Mouse (Mus musculus): Measurements from ENCODE around the gene Bsnd. TPM values are rescaled to one million over a fixed set of nuclear protein-coding genes. Genes with fewer than 3 reads are reported as not detected.

The Bsnd gene
- polyA plus RNA-seq, 1 experiment from 2014 or later = not detected

DNA sequence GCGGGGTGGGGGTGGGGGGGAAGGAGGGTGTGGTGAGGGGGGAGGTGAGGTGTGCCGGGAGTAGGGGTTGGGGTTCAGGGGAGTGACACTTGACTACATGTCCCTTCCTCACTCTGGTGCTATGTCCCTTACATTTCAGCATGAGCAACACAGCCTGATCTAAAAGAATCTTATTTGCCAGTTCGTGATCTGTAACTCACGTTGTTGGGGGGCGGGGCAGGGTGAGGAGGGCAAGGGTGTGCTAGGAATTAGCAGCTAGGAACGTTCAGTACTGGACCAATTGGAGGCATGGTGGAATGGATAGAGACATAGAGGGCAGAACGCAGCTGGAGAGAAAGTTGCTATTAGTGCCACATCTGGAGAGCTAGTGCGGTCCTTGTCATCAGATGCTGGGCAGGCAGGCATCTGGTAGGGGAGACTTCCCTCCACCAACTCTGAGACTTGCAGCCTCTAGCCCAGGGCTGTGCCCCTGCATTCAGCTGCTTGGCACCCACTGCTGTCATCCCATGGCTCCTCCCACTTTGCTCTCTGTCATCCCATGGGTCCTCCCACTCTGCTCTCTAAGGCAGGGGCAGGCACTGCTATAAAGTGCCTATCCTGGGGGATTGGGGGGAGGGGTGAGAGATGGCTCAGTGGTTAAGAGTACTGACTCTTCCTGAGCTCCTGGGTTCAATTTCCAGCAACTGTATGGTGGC, 5.8 kb upstream of the Bsnd start:
- H3K9ac ChIP-seq (replicated peaks; ENCODE audit: low read length) = no peak overlapping the region
- WGBS = 59% methylated on average over 8 of the region's 8 CpGs
- no peaks in the 10 kb centered on the region for H3K9me3 ChIP-seq (ENCODE audit: control insufficient read depth, low read length)
- DNase-seq (no peak), ATAC-seq (ENCODE audit: low FRiP score, low TSS enrichment) (no peak)
- 0 out of 2 replicates have a peak, but pooled peaks cover 5% of the 10 kb centered on the region for H3K4me1 ChIP-seq (ENCODE audit: control insufficient read depth, insufficient read depth, low read length)
- no peaks in the 10 kb centered on the region for H3K27me3 ChIP-seq (ENCODE audit: control insufficient read depth, insufficient read depth, low read length)
- H3K4me2 ChIP-seq (ENCODE audit: low read length) = no peak overlapping the region
- no peak overlapping the region for H3K4me3 ChIP-seq (replicated peaks; ENCODE audit: low read depth, low read length)
- H3K27ac ChIP-seq (replicated peaks; ENCODE audit: low read depth, low read length) = no peak overlapping the region
- H3K36me3 ChIP-seq (ENCODE audit: control insufficient read depth, insufficient read depth, low read length) = no peaks in the 10 kb centered on the region

GRCm38 (mm10) chr4:106496833-106497232, 4.8 kb upstream of the Bsnd start:
- DNase-seq (no peak), ATAC-seq (ENCODE audit: low FRiP score, low TSS enrichment) (no peak)
- Histone ChIP-seq H3K4me2 (ENCODE audit: low read length) (no peak overlapping the region), H3K9me3 (ENCODE audit: control insufficient read depth, low read length) (no peaks in the 10 kb centered on the region), H3K27me3 (ENCODE audit: control insufficient read depth, insufficient read depth, low read length) (no peaks in the 10 kb centered on the region), H3K36me3 (ENCODE audit: control insufficient read depth, insufficient read depth, low read length) (no peaks in the 10 kb centered on the region), H3K27ac (replicated peaks; ENCODE audit: low read depth, low read length) (no peak overlapping the region), H3K4me3 (replicated peaks; ENCODE audit: low read depth, low read length) (no peak overlapping the region), H3K9ac (replicated peaks; ENCODE audit: low read length) (no peak overlapping the region), H3K4me1 (ENCODE audit: control insufficient read depth, insufficient read depth, low read length) (0 out of 2 replicates have a peak, but pooled peaks cover 5% of the 10 kb centered on the region)
- 53% methylated on average over 6 of the region's 6 CpGs for WGBS

- Histone ChIP-seq H3K4me3 (replicated peaks; ENCODE audit: low read depth, low read length) (no peak overlapping the region), H3K9me3 (ENCODE audit: control insufficient read depth, low read length) (no peaks in the 10 kb centered on the region), H3K27ac (replicated peaks; ENCODE audit: low read depth, low read length) (no peak overlapping the region), H3K4me2 (ENCODE audit: low read length) (no peak overlapping the region), H3K4me1 (ENCODE audit: control insufficient read depth, insufficient read depth, low read length) (0 out of 2 replicates have a peak, but pooled peaks cover under 1% of the 10 kb centered on the region), H3K36me3 (ENCODE audit: control insufficient read depth, insufficient read depth, low read length) (no peaks in the 10 kb centered on the region), H3K9ac (replicated peaks; ENCODE audit: low read length) (no peak overlapping the region), H3K27me3 (ENCODE audit: control insufficient read depth, insufficient read depth, low read length) (no peaks in the 10 kb centered on the region)
- no peak for ATAC-seq (ENCODE audit: low FRiP score, low TSS enrichment)
- 85% methylated on average over 2 of the region's 2 CpGs for WGBS
- peak; percentile 22 for DNase-seq
Measured at GRCm38 (mm10) chr4:106493639-106494038, 1.6 kb upstream of the Bsnd start.

- 62% methylated on average over 4 of the region's 4 CpGs for WGBS
- DNase-seq = no peak
- ATAC-seq (ENCODE audit: low FRiP score, low TSS enrichment) = no peak
Measured at GRCm38 (mm10) chr4:106490620-106491019, 1.5 kb downstream of the Bsnd start.

DNA sequence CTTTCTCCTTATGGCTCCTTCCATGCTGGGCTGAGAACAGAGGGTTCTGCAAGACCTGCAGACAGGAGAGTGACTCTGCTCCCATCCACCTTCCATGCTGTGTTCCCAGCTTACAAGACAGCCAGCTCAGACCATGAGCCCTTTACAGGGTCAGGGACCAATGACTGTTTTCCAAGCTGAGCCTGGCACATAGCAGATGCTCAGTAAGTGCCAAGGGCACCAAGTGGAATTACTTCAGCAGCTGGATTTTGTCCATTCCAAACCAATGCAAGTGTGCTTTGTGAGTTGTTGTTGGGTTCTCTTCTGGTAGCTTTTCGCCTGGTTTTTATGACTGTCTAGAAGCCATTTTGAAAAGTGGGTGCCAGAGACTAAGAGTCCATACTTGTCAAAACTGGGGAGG, 8.3 kb downstream of the Bsnd start:
- H3K9me3 ChIP-seq (ENCODE audit: control insufficient read depth, low read length) = no peaks in the 10 kb centered on the region
- DNase-seq (no peak), ATAC-seq (ENCODE audit: low FRiP score, low TSS enrichment) (no peak)
- no peak overlapping the region for H3K4me2 ChIP-seq (ENCODE audit: low read length)
- no peaks in the 10 kb centered on the region for H3K36me3 ChIP-seq (ENCODE audit: control insufficient read depth, insufficient read depth, low read length)
- no peak overlapping the region for H3K9ac ChIP-seq (replicated peaks; ENCODE audit: low read length)
- H3K4me1 ChIP-seq (ENCODE audit: control insufficient read depth, insufficient read depth, low read length) = no peaks in the 10 kb centered on the region
- H3K27ac ChIP-seq (replicated peaks; ENCODE audit: low read depth, low read length) = no peak overlapping the region
- no peaks in the 10 kb centered on the region for H3K27me3 ChIP-seq (ENCODE audit: control insufficient read depth, insufficient read depth, low read length)
- 100% methylated on average over 1 of the region's 1 CpGs for WGBS
- no peak overlapping the region for H3K4me3 ChIP-seq (replicated peaks; ENCODE audit: low read depth, low read length)

More at GRCm38 (mm10) chr4:106490620-106491019, 1.5 kb downstream of the Bsnd start:
- Histone ChIP-seq H3K4me1 (ENCODE audit: control insufficient read depth, insufficient read depth, low read length) (no peaks in the 10 kb centered on the region), H3K4me3 (replicated peaks; ENCODE audit: low read depth, low read length) (no peak overlapping the region), H3K9ac (replicated peaks; ENCODE audit: low read length) (no peak overlapping the region), H3K27me3 (ENCODE audit: control insufficient read depth, insufficient read depth, low read length) (no peaks in the 10 kb centered on the region), H3K4me2 (ENCODE audit: low read length) (no peak overlapping the region), H3K36me3 (ENCODE audit: control insufficient read depth, insufficient read depth, low read length) (no peaks in the 10 kb centered on the region), H3K9me3 (ENCODE audit: control insufficient read depth, low read length) (no peaks in the 10 kb centered on the region), H3K27ac (replicated peaks; ENCODE audit: low read depth, low read length) (no peak overlapping the region)

- ATAC-seq (ENCODE audit: low FRiP score, low TSS enrichment) (no peak), DNase-seq (no peak)
- Histone ChIP-seq H3K9me3 (ENCODE audit: control insufficient read depth, low read length) (no peaks in the 10 kb centered on the region), H3K4me3 (replicated peaks; ENCODE audit: low read depth, low read length) (no peak overlapping the region), H3K36me3 (ENCODE audit: control insufficient read depth, insufficient read depth, low read length) (no peaks in the 10 kb centered on the region), H3K4me2 (ENCODE audit: low read length) (no peak overlapping the region), H3K4me1 (ENCODE audit: control insufficient read depth, insufficient read depth, low read length) (no peaks in the 10 kb centered on the region), H3K27me3 (ENCODE audit: control insufficient read depth, insufficient read depth, low read length) (no peaks in the 10 kb centered on the region), H3K27ac (replicated peaks; ENCODE audit: low read depth, low read length) (no peak overlapping the region), H3K9ac (replicated peaks; ENCODE audit: low read length) (no peak overlapping the region)
- WGBS = 30% methylated on average over 7 of the region's 7 CpGs
Measured at GRCm38 (mm10) chr4:106483215-106483727, 8.8 kb downstream of the Bsnd start.

GRCm38 (mm10) chr4:106480545-106480944, 11.5 kb downstream of the Bsnd start:
- DNase-seq = no peak
- no peak overlapping the region for H3K4me2 ChIP-seq (ENCODE audit: low read length)
- 70% methylated on average over 3 of the region's 3 CpGs for WGBS
- H3K9ac ChIP-seq (replicated peaks; ENCODE audit: low read length) = no peak overlapping the region
- no peaks in the 10 kb centered on the region for H3K27me3 ChIP-seq (ENCODE audit: control insufficient read depth, insufficient read depth, low read length)
- no peak overlapping the region for H3K4me3 ChIP-seq (replicated peaks; ENCODE audit: low read depth, low read length)
- no peak overlapping the region for H3K27ac ChIP-seq (replicated peaks; ENCODE audit: low read depth, low read length)
- no peaks in the 10 kb centered on the region for H3K36me3 ChIP-seq (ENCODE audit: control insufficient read depth, insufficient read depth, low read length)
- H3K4me1 ChIP-seq (ENCODE audit: control insufficient read depth, insufficient read depth, low read length) = no peaks in the 10 kb centered on the region
- no peak for ATAC-seq (ENCODE audit: low FRiP score, low TSS enrichment)
- no peaks in the 10 kb centered on the region for H3K9me3 ChIP-seq (ENCODE audit: control insufficient read depth, low read length)

DNA sequence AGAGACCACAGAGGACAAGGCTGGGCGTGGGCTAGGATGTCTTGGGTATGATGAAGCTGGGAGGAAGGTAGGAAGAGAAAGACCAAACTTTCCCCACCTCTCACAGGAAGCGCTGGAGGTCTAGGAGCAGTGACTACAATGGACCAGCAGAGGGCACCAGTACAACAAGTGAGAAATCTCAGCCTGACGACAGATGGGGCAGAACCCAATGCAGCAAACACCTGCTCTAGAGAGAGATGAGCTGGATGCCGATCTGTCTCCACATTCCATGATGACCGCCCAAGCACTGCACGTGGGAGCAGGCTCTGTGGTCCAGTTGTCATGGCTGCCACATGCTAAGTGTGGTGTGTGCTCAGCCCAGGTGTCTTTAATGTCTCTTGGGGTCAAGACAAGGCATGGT, 17.8 kb downstream of the Bsnd start:
- Histone ChIP-seq H3K27ac (replicated peaks; ENCODE audit: low read depth, low read length) (no peak overlapping the region), H3K4me1 (ENCODE audit: control insufficient read depth, insufficient read depth, low read length) (no peaks in the 10 kb centered on the region), H3K4me2 (ENCODE audit: low read length) (no peak overlapping the region), H3K9ac (replicated peaks; ENCODE audit: low read length) (no peak overlapping the region), H3K36me3 (ENCODE audit: control insufficient read depth, insufficient read depth, low read length) (no peaks in the 10 kb centered on the region), H3K4me3 (replicated peaks; ENCODE audit: low read depth, low read length) (no peak overlapping the region), H3K9me3 (ENCODE audit: control insufficient read depth, low read length) (no peaks in the 10 kb centered on the region), H3K27me3 (ENCODE audit: control insufficient read depth, insufficient read depth, low read length) (no peaks in the 10 kb centered on the region)
- DNase-seq = peak; percentile 91
- ATAC-seq (ENCODE audit: low FRiP score, low TSS enrichment) = peak; percentile 52; the same call in 1 of the 2 replicates
- WGBS = 4% methylated on average over 6 of the region's 6 CpGs

- DNase-seq (peak; percentile 88), ATAC-seq (ENCODE audit: low FRiP score, low TSS enrichment) (no peak)
- 17% methylated on average over 3 of the region's 3 CpGs for WGBS
- Histone ChIP-seq H3K4me1 (ENCODE audit: control insufficient read depth, insufficient read depth, low read length) (no peaks in the 10 kb centered on the region), H3K9ac (replicated peaks; ENCODE audit: low read length) (no peak overlapping the region), H3K27ac (replicated peaks; ENCODE audit: low read depth, low read length) (no peak overlapping the region), H3K36me3 (ENCODE audit: control insufficient read depth, insufficient read depth, low read length) (no peaks in the 10 kb centered on the region), H3K9me3 (ENCODE audit: control insufficient read depth, low read length) (no peaks in the 10 kb centered on the region), H3K27me3 (ENCODE audit: control insufficient read depth, insufficient read depth, low read length) (no peaks in the 10 kb centered on the region), H3K4me3 (replicated peaks; ENCODE audit: low read depth, low read length) (no peak overlapping the region), H3K4me2 (ENCODE audit: low read length) (no peak overlapping the region)
Measured at GRCm38 (mm10) chr4:106472335-106472734, 19.7 kb downstream of the Bsnd start.
